Comparison of ENCODE assay signal across 23 mouse cellular contexts in genomic region chr1:28675336-28675735, GRCm38 (mm10).
"Had no signal": no experiment of that assay in that cellular context is flagged by ENCODE, and none has a peak within 500 bp of the region (broad histone marks: within the 10 kb centered on the region; RNA-seq: fewer than 3 reads in every experiment).

No protein-coding gene starts in this region.

- H3K27me3 ChIP-seq: heart, embryonic 12.5 days; hindbrain, embryonic 12.5 days; kidney, embryonic 15.5 days; limb, embryonic 12.5 days; liver, embryonic 13.5 days; liver, embryonic 15.5 days had no signal

- H3K36me3 ChIP-seq: heart, embryonic 10.5 days; heart, embryonic 12.5 days; hindbrain, embryonic 10.5 days; hindbrain, embryonic 12.5 days; kidney, embryonic 15.5 days; limb, embryonic 10.5 days; limb, embryonic 12.5 days; liver, embryonic 13.5 days; liver, embryonic 15.5 days had no signal

- H3K4me1 ChIP-seq: heart, embryonic 10.5 days; heart, embryonic 12.5 days; hindbrain, embryonic 10.5 days; hindbrain, embryonic 12.5 days; kidney, embryonic 15.5 days; limb, embryonic 10.5 days; limb, embryonic 12.5 days; liver, embryonic 13.5 days; liver, embryonic 15.5 days had no signal

- H3K9me3 ChIP-seq: heart, embryonic 10.5 days; heart, embryonic 12.5 days; hindbrain, embryonic 10.5 days; hindbrain, embryonic 12.5 days; kidney, embryonic 15.5 days; limb, embryonic 10.5 days; limb, embryonic 12.5 days; liver, embryonic 13.5 days; liver, embryonic 15.5 days had no signal

- H3K27ac ChIP-seq: heart, embryonic 10.5 days; hindbrain, embryonic 10.5 days; hindbrain, embryonic 12.5 days; hindbrain, embryonic 14.5 days; kidney, embryonic 15.5 days; kidney, postnatal 0 days; layer of hippocampus, adult 2 months; left cerebral cortex, adult 2 months; limb, embryonic 10.5 days; limb, embryonic 12.5 days; liver, embryonic 13.5 days; liver, embryonic 15.5 days had no signal

- H3K4me3 ChIP-seq: heart, embryonic 10.5 days; heart, embryonic 12.5 days; hindbrain, embryonic 10.5 days; hindbrain, embryonic 12.5 days; kidney, embryonic 15.5 days; layer of hippocampus, adult 2 months; left cerebral cortex, adult 2 months; limb, embryonic 10.5 days; limb, embryonic 12.5 days; liver, embryonic 13.5 days; liver, embryonic 15.5 days had no signal

- DNase-seq: gastrocnemius, postnatal 10 days; gastrocnemius, postnatal 25 days; heart, adult 18-20 months; heart, postnatal 10 days; heart, postnatal 4 days; kidney, adult 18-20 months; kidney, adult 9 months; kidney, postnatal 14 days; kidney, postnatal 36 days; liver; liver, embryonic 13.5 days had no signal
